Mouse (Mus musculus) thymus, postnatal 0 days (tissue): ENCODE results near the gene G430095P16Rik. TPM values are rescaled to one million over a fixed set of nuclear protein-coding genes. Genes with fewer than 3 reads are reported as not detected.

ENCODE experiments used
- DNase-seq: peaks from one replicate; pipeline ENCODE4 v3.0.0-alpha.2; 2015; ENCODE audit warnings: low spot score
- polyA plus RNA-seq: library from polyadenylated mRNA; unstranded; fragments of >200 nt; fragmentation: Nextera tagmentation; extraction: Ambion mirVana; gene quantifications from 2 replicates; pipeline ENCODE4 v1.2.1, GENCODE M21; 2015

G430095P16Rik gene
- polyA plus RNA-seq, 1 experiment from 2014 or later = 3.6 TPM

DNA sequence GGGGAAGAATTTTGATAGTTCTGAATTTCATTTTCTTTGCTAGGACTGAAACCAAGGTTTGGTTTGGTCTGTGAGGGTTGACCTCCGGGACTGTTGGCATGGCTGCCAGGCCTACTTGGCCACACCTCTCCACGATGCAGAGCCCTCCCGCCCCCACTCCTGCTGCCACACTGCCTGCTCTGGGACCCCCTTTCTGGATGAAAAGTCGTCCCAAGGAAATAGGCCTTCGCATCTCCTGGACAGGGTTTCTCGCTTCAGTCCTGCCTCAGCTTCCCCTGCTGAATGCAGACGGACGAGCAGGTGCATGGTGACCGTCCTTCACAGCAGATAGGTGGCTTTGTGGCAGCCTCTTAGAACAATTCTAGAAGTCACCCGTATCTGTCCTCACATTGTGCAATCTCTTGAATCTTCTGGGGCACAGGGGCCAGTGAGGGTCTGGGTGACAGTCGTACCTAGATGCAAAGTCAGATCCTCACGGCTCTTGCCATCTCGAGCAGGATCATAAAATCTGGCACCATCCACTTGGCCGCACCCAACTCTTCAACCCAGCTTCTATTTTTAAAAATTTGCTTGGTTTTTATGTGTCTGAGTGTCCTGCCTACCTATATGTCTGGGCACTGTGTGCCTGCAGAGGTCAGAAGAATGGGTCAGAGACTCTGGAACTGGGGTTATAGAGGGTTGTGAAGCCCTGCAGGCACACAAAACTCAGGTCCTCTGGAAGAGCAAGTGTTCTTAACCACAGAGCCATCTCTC, 45.7 kb downstream of the G430095P16Rik start:
- DNase-seq = no peak

DNA sequence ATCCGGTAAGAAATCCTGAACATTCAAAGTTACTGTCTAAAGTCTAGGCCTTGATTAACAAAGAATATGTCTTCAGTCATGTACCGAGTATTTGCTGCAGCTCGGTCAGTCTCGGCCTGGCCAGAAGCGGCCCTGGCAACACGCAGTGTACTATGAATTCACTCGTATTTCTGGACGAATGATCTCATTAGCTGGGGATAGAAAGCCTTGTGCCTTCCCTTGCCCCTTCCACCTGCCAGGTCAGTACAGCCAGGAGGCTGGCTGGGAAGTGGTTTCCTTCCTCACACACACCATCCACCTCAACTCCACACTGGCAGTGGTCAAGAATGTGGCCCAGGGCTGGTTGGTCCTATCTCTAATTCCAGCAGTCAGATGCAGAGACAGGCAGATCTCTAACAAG, 46.5 kb downstream of the G430095P16Rik start:
- DNase-seq = no peak

DNA sequence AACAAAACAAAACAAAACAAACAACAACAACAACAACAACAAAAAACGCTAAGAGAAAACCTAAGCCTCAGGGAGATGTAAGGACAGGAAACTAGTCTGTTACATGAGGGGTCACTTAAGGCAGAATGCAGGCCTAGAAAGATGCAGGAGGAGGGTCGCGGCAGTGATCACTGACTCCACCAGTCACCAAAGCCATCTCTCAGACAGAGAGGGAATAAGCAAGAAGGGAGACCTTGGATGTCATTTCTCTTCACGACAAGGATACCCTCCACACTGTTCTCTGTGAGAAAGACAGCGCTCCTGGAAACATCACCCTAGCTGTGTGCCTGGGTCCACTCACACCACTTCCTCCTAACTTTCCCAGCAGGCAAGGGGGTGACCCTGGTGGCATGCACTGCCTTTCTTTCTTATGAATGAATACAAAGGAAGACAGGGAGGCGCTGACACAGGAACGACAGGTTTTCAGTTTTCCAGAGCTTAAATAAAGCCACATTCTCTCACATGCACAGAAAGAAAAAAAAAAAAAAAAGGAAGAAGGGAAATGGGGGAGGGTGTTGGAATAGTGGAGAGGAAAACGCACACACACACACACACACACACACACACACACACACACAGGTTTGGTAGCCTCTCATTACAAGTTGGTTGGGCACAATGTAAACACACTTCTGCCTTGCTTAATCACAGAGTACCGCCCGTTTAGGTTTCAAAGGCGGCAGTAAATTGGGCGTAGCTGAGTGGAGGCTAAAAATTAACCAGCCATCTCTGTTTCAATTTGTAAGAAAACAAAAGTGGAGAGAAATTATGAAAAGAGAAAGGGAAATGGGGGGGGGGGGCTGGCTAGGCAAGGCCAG, 47.5 kb downstream of the G430095P16Rik start:
- no peak for DNase-seq

DNA sequence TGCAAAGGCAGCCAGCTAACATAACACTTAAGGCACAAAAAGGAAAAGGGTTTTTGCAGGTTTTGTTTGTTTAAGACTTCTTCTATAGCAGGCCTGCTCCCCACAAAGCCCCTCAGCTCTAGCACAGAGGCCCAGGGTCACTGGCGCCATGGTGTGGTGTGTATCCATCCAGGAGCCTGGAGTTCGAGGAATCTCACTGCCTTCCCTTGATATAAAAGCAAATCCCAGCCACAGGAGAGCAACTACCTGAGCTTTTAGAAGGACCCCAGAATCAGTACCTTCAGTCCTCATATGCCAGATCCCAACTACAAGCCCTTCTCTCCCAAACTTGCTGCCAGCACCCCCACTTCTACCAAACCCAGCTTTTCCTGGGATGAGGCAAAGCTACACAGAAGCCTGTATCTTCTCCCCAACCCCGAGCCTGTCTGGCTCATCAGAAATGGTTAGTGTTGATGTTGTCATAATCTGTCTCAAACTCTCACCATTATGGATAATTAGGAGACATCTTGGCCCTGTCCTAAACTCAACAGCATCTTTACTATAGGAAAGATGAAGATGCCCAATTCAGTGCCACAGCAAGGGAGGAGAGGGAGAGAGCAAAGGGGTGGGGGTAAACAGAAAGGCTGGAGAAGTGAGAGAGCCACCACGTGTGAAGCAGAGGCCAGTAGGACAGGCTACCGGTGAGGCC, 48.3 kb downstream of the G430095P16Rik start:
- DNase-seq = no peak

DNA sequence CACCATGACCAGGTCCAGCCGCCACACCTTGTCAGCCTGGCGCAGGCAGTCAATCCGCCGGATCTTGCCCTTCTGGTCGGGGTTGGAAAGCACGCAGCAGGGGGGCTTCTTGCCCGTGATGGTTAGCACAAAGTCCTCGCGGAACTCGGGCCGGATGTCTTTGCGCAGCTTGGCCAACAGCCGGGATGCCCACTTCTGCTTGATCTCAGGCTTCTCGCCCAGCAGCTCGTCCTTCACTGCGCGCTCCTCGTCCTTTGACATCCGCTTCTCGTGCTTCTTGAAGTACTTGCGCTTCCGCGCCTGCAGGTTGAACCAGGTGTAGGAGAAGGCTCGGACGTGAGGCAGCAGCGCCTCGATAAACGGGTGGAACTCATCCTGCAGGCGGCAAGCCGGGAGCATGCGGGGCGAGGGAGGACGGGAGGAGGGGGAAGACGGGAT, 49.2 kb downstream of the G430095P16Rik start:
- no peak for DNase-seq

DNA sequence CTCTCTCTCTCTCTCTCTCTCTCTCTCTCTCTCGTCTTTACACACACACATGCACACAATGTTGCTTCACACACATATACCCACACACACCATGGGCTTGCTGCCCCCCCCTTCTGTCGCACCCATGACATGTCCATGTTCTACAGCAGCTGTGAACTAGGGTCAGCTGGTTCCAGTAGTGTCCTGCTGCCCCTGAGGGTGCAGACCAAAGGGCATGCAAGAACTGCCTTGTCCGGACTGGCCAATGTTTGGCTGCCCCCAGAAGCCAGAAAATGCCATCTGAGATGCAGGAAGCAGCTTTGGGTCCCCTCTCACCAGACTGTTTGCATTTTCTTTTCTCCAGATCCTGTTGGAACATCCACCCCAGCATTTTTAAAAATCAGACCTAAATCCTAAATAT, 49.8 kb downstream of the G430095P16Rik start:
- DNase-seq = no peak

DNA sequence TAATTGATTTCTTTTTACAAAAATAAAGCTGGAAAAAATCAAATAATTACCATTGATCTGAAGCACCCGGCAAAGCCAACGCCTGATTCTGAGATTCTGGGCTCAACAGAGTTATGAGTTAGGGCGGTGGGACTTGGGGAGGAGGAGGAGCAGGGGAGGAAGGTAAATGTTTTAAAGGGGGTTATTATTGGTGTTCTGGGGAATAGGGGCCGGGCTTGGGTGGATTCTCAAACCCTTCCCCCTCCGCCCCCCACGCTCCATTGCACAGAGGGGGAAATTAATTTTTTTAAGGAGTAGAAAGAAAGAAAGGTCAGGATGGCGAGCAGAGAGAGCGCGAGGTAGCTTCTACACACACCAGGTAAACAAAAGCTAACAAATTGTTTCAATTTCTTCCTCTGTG, 50.5 kb downstream of the G430095P16Rik start:
- DNase-seq = no peak

DNA sequence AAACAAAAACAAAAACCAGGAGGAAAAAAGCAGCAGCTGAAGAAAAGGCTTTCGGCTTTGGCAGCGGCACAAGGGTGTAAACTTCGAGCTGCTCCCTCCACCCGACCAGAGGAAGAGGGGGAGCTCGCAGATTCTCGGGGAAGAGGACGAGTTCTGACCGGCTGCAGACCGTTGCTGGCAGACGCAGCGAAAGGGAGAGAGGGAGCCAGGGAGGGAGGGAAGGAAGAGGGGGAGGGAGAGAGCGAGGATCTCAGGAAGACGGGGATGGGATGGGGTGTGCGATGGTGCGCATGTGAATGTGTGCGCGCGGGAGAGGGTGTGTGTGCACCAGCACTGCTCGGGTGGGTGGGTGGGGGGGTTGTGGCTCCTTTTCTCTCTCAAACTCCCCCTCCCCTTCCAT, 51.0 kb downstream of the G430095P16Rik start:
- no peak for DNase-seq

DNA sequence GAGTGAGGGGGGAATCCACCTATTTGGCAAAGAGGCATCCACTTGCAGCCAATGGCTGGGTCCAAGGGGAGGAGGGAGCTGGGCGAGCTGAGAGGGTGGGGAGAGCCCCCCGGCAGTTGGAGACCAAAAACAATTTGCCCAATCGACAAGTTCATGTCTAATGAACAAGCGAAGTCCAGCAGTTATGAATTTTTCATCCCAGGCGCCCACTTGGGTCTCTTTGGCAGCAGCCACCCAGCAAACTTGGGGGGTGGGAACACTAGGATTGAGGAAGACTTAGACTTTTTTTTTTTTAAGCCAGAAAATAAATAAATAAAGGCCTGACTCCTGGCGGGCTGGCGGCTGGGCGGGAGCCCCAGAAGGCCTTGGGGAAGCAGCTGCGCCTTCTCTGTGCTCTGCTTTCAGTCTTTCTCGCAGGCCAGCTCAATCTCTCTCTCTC, 51.7 kb downstream of the G430095P16Rik start:
- no peak for DNase-seq

DNA sequence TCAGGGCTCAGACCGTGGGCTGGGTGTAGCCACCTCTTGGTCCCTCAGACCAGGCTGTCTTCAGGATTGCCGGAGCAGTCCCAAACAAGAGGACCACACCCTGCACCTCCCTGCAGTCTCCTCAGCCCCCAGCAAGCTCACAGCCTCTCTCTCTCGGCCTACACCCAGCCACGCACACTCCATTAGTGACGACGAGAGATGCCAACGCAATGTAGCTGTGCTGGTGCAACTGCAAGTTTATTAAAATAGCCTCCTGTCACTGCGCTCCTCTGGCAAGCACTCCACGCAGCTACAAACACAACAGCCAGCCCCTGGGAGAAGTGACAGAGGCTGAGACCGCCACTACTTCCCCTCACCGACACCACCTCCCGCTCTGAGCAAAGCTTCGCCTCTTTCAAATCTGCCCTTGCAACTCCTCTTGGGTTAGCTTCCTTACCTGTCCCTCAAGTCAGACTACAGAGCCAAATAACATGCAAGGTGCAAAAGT, 52.3 kb downstream of the G430095P16Rik start:
- no peak for DNase-seq

DNA sequence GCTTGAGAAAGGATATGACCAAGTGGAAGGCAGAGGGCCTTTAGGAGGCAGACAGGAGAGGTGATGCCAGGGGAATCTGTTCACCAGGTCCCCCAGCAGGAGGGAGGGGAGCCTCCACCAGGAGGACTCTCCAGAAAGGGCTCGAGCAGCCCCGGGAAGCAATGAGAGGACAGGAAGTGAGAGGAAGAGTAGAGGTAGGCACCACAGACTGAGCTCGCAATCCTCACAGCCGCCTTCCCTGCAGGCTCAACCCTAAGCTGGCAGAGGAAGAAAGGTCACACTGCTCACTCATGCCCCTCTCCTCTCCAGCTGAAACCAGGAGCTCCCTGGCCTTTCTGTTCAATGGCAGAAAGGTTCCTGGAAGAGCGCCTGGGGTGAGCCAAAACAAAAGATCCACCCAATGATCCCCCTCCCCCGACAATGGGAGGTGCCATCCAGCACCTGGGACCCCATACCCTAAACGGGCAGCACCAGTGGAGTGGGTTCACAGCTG, 52.9 kb downstream of the G430095P16Rik start:
- DNase-seq = no peak

Other genes with a start within 250 kb of the G430095P16Rik start
- gene Ier2, start 60.2 kb upstream of the G430095P16Rik start, polyA plus RNA-seq = 76.9 and 86.0 TPM in 2 replicates
- 50.0 and 51.5 TPM in 2 replicates for gene Trmt1, start 36.7 kb upstream of the G430095P16Rik start, polyA plus RNA-seq
- gene Nacc1, start 35.1 kb upstream of the G430095P16Rik start, polyA plus RNA-seq = 12.1 TPM in 2 replicates
- gene Lyl1, start 21.6 kb upstream of the G430095P16Rik start, polyA plus RNA-seq = 8.1 and 8.8 TPM in 2 replicates
- 7.2 and 11.7 TPM in 2 replicates for gene Nfix, start 77.3 kb downstream of the G430095P16Rik start, polyA plus RNA-seq
- 4.0 and 4.4 TPM in 2 replicates for gene Dand5, start 99.8 kb downstream of the G430095P16Rik start, polyA plus RNA-seq
- 56.4 and 57.4 TPM in 2 replicates for gene Gadd45gip1, start 108.5 kb downstream of the G430095P16Rik start, polyA plus RNA-seq
- gene Rad23a, start 117.7 kb downstream of the G430095P16Rik start, polyA plus RNA-seq = 120 and 141 TPM in 2 replicates
- gene Calr, start 123.9 kb downstream of the G430095P16Rik start, polyA plus RNA-seq = 383 and 479 TPM in 2 replicates
- gene Farsa, start 134.0 kb downstream of the G430095P16Rik start, polyA plus RNA-seq = 92.4 and 93.1 TPM in 2 replicates
- gene Syce2, start 149.1 kb downstream of the G430095P16Rik start, polyA plus RNA-seq = 104 and 110 TPM in 2 replicates
- gene Gcdh, start 170.9 kb downstream of the G430095P16Rik start, polyA plus RNA-seq = 27.1 and 29.1 TPM in 2 replicates
- 0.37 and 0.43 TPM in 2 replicates for gene Klf1, start 178.9 kb downstream of the G430095P16Rik start, polyA plus RNA-seq
- 12.8 and 12.9 TPM in 2 replicates for gene Dnase2a, start 185.6 kb downstream of the G430095P16Rik start, polyA plus RNA-seq
- 0.08 and 0.22 TPM in 2 replicates for gene Mast1, start 214.4 kb downstream of the G430095P16Rik start, polyA plus RNA-seq
- 0.10 and 0.23 TPM in 2 replicates for gene Rtbdn, start 224.0 kb downstream of the G430095P16Rik start, polyA plus RNA-seq
- not detected in 2 replicates for gene Gm49661, start 246.4 kb downstream of the G430095P16Rik start, polyA plus RNA-seq
- gene Prdx2, start 246.6 kb downstream of the G430095P16Rik start, polyA plus RNA-seq = 450 and 476 TPM in 2 replicates
- 150 TPM in 2 replicates for gene Rnaseh2a, start 246.8 kb downstream of the G430095P16Rik start, polyA plus RNA-seq